Mouse (Mus musculus): ENCODE results near the gene Stx2. TPM values are rescaled to one million over a fixed set of nuclear protein-coding genes. Genes with fewer than 3 reads are reported as not detected.

Gene Stx2
- total RNA-seq, 1 experiment from 2014 or later: 22.4 TPM

DNA sequence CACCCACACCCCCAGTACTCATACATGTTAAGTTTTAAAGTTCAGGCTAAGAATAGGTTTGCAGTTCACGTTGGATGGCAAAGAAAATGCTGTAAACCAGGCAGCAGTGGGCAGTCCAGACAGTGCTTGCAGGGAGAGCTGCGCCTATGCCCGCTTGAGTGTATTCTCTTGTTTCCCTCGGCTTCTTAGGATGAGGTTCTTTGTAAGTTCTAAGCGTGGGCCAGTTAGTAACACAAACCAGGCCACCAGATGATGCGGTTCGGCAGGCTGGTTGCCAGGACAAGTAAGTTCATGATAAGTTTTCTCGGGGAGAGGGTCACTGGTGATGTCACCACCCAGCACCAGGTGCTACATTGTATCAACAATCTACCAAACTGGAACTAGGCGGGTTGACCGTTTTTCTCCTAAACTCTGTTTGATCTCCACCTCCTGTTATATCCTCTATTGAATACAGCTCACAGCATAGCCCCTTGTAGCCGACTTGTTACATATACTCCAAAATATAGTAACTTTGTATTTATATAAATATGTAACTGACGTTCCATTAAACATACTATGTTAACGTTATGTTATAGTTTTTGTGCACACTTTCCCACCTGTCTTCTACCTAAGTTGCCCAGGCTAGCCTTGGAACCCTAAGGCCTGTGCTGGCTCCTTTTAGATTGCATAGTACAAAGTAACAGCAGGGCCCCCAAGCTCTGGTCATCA, 10.6 kb upstream of the Stx2 start:
- ATAC-seq (replicated peaks in 1 of 2; ENCODE audit: insufficient read depth in 1 of 2, low FRiP score in 2 of 2, low TSS enrichment in 1 of 2, low read depth in 1 of 2, poor library complexity in 2 of 2, severe bottlenecking in 2 of 2): no peak

- no peak for ATAC-seq (replicated peaks in 1 of 2; ENCODE audit: insufficient read depth in 1 of 2, low FRiP score in 2 of 2, low TSS enrichment in 1 of 2, low read depth in 1 of 2, poor library complexity in 2 of 2, severe bottlenecking in 2 of 2)
These were observed 8.0 kb upstream of the Stx2 start for GRCm38 (mm10) chr5:129016370-129016769.

- ATAC-seq (replicated peaks in 1 of 2; ENCODE audit: insufficient read depth in 1 of 2, low FRiP score in 2 of 2, low TSS enrichment in 1 of 2, low read depth in 1 of 2, poor library complexity in 2 of 2, severe bottlenecking in 2 of 2): no peak
These were observed 7.2 kb upstream of the Stx2 start for GRCm38 (mm10) chr5:129015540-129015939.

GRCm38 (mm10) chr5:129015020-129015419, 6.6 kb upstream of the Stx2 start:
- no peak for ATAC-seq (replicated peaks in 1 of 2; ENCODE audit: insufficient read depth in 1 of 2, low FRiP score in 2 of 2, low TSS enrichment in 1 of 2, low read depth in 1 of 2, poor library complexity in 2 of 2, severe bottlenecking in 2 of 2)

DNA sequence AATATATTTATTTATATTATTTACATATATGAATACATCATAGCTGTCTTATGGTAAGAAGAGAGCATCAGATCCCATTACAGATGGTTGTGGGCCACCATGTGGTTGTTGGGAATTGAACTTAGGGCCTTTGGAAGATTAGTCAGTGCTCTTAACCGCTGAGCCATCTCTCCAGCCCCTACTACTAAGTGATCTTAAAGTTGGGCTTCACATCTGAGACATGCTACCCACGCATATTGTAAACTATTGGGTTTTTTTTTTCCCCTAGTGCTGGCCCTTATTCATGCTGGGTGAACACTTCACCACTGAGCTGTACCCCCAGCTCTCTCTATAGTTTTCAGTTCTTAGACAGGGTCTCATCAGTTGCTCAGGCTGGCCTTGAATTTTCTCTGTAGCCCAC, 2.6 kb upstream of the Stx2 start:
- ATAC-seq (replicated peaks in 1 of 2; ENCODE audit: insufficient read depth in 1 of 2, low FRiP score in 2 of 2, low TSS enrichment in 1 of 2, low read depth in 1 of 2, poor library complexity in 2 of 2, severe bottlenecking in 2 of 2): no peak

- no peak for ATAC-seq (replicated peaks in 1 of 2; ENCODE audit: insufficient read depth in 1 of 2, low FRiP score in 2 of 2, low TSS enrichment in 1 of 2, low read depth in 1 of 2, poor library complexity in 2 of 2, severe bottlenecking in 2 of 2)
These were observed 1.2 kb upstream of the Stx2 start for GRCm38 (mm10) chr5:129009577-129009976.

- peak; percentile 2 to 14; a peak in 2 of 4 replicates for ATAC-seq (replicated peaks in 1 of 2; ENCODE audit: insufficient read depth in 1 of 2, low FRiP score in 2 of 2, low TSS enrichment in 1 of 2, low read depth in 1 of 2, poor library complexity in 2 of 2, severe bottlenecking in 2 of 2)
These were observed 366 bp downstream of the Stx2 start for GRCm38 (mm10) chr5:129008008-129008407.

GRCm38 (mm10) chr5:129007105-129007957, 1.0 kb downstream of the Stx2 start:
- no peak for ATAC-seq (replicated peaks in 1 of 2; ENCODE audit: insufficient read depth in 1 of 2, low FRiP score in 2 of 2, low TSS enrichment in 1 of 2, low read depth in 1 of 2, poor library complexity in 2 of 2, severe bottlenecking in 2 of 2)

DNA sequence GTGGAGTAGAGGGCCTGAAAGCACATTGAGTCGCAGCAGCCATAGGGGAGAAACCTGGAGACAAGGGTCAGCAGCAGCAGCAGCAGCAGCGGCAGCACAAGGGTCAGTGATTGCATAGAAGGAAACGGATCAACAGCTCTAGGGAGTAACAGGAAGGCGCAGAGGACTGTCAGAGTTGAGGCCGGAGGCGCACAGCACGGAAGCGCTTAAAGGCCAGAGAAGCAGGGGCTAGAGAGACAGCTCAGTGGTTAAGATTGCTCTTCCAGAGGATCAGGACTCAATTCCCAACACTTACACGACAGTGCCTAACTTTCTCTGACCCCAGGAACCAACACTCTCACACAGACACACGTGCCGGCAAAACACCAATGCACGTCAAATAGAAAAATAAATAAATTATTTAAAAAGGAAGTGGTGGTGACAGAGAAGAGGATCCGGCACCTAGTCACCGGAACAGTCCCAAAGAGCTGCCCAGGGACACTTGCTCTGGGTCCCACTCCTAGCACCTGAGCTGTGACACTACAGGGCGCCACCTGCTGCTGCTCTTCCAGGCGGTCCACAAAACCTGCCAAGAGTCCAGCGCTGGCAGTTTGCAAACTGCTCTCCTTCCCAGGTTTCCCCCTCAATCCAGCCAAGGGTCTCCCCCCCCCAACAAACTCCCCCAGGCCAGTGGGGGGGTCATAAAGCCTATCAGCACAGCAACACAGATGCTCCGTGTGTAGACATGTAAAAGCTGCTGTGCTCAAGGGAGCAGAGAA, 2.2 kb downstream of the Stx2 start:
- ATAC-seq (replicated peaks in 1 of 2; ENCODE audit: insufficient read depth in 1 of 2, low FRiP score in 2 of 2, low TSS enrichment in 1 of 2, low read depth in 1 of 2, poor library complexity in 2 of 2, severe bottlenecking in 2 of 2): no peak

DNA sequence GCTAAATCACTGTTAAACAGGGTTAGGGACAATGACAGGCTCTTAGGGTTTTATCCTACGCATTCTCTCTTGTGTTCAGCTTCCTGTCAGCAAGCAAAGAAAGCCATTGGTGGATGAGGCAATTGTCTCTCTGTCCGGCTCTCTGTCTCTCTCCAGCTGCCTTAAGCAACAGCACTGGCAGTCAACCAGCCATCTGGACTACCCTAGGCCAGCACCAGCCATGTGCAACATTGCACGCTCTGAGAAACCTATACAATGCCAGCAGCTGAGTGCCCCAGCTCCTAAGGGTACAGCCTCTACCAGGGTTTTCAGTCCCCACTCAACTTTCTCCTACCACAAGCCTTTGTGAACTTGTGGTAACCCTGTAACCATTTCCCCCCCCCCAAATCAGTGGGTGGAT, 3.0 kb downstream of the Stx2 start:
- ATAC-seq (replicated peaks in 1 of 2; ENCODE audit: insufficient read depth in 1 of 2, low FRiP score in 2 of 2, low TSS enrichment in 1 of 2, low read depth in 1 of 2, poor library complexity in 2 of 2, severe bottlenecking in 2 of 2): no peak

DNA sequence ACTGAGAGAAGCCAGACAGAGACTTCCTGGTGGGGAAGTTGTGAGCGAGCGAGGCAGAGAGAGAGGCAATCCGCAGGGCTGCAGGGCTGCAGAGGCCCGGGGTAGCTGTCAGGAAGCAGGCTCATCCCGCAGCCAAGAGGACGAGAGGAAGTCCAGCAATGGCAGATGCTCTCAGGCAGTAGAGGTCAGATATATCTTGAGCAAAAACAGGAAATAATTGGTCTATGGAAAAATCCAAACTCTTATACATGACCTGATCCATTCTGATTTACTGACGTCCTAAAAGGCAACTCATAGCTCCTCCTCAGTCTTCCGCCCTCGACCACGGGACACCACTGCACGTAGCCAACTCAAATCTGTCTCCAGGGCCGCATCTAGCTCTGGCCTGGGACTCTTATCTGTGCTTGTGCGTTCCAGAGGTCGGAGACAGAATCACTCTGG, 5.8 kb downstream of the Stx2 start:
- peak; percentile 81 to 82 for ATAC-seq (replicated peaks in 1 of 2; ENCODE audit: insufficient read depth in 1 of 2, low FRiP score in 2 of 2, low TSS enrichment in 1 of 2, low read depth in 1 of 2, poor library complexity in 2 of 2, severe bottlenecking in 2 of 2)

DNA sequence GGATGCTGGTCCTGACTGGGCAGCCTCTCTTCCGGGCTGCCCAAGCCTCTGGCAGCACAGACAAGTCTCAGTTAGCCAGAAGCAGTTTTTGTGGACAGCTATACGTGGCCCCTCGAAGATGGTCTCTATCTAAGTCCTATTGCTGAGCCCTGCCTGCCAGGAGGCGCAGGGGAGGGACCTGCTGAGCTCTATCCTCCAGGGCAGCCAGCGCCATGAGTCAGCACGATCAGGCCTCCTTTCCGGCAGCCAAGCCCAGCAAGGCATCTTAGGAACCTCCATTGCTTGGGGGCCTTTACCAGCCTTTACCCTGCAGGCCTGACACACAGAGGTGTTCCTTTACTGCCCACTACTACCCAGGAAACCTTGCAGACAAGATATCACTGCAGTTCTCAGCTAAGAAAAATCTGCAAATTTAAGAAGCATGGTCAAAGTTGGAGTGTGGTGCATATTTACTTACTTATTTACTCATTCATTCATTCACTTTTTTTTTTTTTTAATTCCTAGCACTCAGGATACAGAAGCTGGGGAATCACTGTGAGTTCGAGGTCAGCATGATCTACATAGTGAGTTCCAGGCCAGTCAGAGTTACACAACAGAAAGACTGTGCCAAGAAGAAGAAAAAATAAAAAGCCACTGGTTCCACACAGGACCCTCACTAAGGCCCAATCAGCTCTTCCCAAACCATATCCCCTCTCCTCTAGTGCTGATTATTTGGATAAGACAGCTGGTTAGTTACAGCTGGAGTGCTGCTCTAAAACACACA, 7.5 kb downstream of the Stx2 start:
- ATAC-seq (replicated peaks in 1 of 2; ENCODE audit: insufficient read depth in 1 of 2, low FRiP score in 2 of 2, low TSS enrichment in 1 of 2, low read depth in 1 of 2, poor library complexity in 2 of 2, severe bottlenecking in 2 of 2): peak; percentile 57 to 59

DNA sequence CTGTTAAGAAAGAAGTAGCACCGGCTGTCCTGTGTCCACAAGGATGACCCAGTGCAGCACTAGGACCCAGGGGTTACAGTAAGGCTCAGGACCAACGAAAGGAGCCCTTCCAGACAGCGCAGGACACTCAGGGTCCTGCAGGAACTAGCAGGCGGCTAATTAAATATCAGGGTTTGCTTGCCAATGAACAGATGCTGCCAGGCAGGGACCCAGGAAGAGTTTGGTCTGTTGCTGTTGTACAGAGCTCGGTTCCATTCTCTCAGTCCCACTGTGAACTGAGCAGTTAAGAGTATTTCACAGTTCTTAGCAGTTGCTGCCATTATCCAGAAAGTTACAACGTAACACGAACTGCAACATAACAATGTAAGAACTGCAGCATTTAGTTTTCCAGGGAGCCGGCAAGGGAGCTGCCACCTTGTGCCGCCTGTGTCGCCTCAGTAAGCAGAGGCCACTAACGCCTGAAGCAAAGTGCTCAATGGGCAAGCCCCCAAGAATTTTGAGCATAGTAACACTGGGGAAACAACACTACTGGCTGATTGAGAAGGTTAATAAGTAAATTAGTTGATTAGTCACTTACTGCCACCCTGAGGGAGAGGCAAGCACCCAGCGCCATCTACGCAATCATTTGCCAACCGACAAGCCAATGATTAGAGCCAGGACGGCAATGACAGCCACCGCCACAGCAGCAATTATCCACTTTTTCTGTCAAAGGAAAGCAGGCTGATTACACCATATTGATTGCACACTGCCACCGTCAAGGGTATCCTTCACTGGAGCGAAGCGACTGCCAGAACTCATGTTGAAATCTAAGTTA, 21.0 kb downstream of the Stx2 start:
- ATAC-seq (replicated peaks in 1 of 2; ENCODE audit: insufficient read depth in 1 of 2, low FRiP score in 2 of 2, low TSS enrichment in 1 of 2, low read depth in 1 of 2, poor library complexity in 2 of 2, severe bottlenecking in 2 of 2): no peak

DNA sequence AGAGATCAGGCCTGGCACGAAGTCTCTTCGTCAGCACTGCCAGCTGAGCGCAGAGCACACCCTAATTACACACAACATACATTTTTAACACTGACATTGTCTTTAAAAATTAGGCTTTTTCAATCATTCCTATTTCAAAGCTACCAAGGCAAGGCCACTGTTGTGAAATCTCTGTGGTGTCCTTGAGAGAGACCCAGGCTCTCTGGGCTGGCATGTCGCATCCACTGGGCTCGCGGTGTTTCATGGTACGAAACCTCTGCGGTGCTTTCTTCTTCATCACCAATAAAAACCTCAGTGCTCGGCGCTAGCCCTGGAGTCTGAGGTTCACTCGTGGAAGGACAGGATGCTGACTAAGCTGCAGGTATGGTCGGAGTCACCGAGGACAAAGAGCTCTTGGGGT, 22.4 kb downstream of the Stx2 start:
- no peak for ATAC-seq (replicated peaks in 1 of 2; ENCODE audit: insufficient read depth in 1 of 2, low FRiP score in 2 of 2, low TSS enrichment in 1 of 2, low read depth in 1 of 2, poor library complexity in 2 of 2, severe bottlenecking in 2 of 2)

- ATAC-seq (replicated peaks in 1 of 2; ENCODE audit: insufficient read depth in 1 of 2, low FRiP score in 2 of 2, low TSS enrichment in 1 of 2, low read depth in 1 of 2, poor library complexity in 2 of 2, severe bottlenecking in 2 of 2): no peak
These were observed 23.8 kb downstream of the Stx2 start for GRCm38 (mm10) chr5:128984536-128984935.

- ATAC-seq (replicated peaks in 1 of 2; ENCODE audit: insufficient read depth in 1 of 2, low FRiP score in 2 of 2, low TSS enrichment in 1 of 2, low read depth in 1 of 2, poor library complexity in 2 of 2, severe bottlenecking in 2 of 2): peak; percentile 78 to 90; a peak in 3 of 4 replicates
These were observed 26.8 kb downstream of the Stx2 start for GRCm38 (mm10) chr5:128981607-128982006.
